Mouse (Mus musculus): ENCODE results near the gene Celf6. TPM values are rescaled to one million over a fixed set of nuclear protein-coding genes. Genes with fewer than 3 reads are reported as not detected.

Celf6 gene
- total and polyA plus RNA-seq, 3 experiments = not detected

GRCm38 (mm10) chr9:59589703-59590439 is 12.2 kb downstream of the Celf6 start:
- Histone ChIP-seq H3K79me2 (replicated peaks; ENCODE audit: control insufficient read depth, extremely low read depth, insufficient read depth, poor library complexity, severe bottlenecking) (no peaks in the 10 kb centered on the region), H3K27ac (ENCODE audit: insufficient read depth, low read depth) (no peak overlapping the region), H3K4me1 (ENCODE audit: control insufficient read depth in 1 of 2, insufficient read depth in 2 of 2) (peaks cover 4 to 8% of the 10 kb centered on the region in 2 experiments; a peak in 3 of 4 replicates), H3K9ac (ENCODE audit: insufficient read depth, low read depth) (no peak overlapping the region), H3K9me3 (replicated peaks; ENCODE audit: low read length) (no peaks in the 10 kb centered on the region), H3K27me3 (replicated peaks) (peaks cover 25% of the 10 kb centered on the region), H3K4me3 (replicated peaks in 1 of 3; ENCODE audit: low read depth in 2 of 3, low read length in 2 of 3, poor library complexity in 1 of 3) (no peak overlapping the region), H3K4me2 (ENCODE audit: insufficient read depth, low read depth, poor library complexity, severe bottlenecking) (no peak overlapping the region), H3K36me3 (replicated peaks in 1 of 2; ENCODE audit: control insufficient read depth in 1 of 2, insufficient read depth in 1 of 2, low read length in 1 of 2) (no peaks in the 10 kb centered on the region)
- dilution Hi-C loops (cut with MboI; ENCODE audit: extremely low pct_ligation_motif_present, extremely low pct_unique_long_range_greater_than_20kb, low sequenced_read_pairs) = no loop called here
- DNase-seq (ENCODE audit: extremely low read depth) = no peak
- no peak for TF ChIP-seq MAZ (IDR thresholded peaks at IDR 0.05; ENCODE audit: low read depth, low read length)
- TF ChIP-seq UBTF (IDR thresholded peaks at IDR 0.05; ENCODE audit: low read depth, low read length) = no peak
- TF ChIP-seq EP300 (IDR thresholded peaks at IDR 0.05; ENCODE audit: low read length) = no peak
- no peak for TF ChIP-seq ZKSCAN1 (IDR thresholded peaks at IDR 0.05; ENCODE audit: borderline replicate concordance, low read depth, low read length)
- TF ChIP-seq RAD21 (IDR thresholded peaks at IDR 0.05; ENCODE audit: low read depth, low read length) = no peak
- TF ChIP-seq JUND (conservative IDR thresholded peaks at IDR 0.05; ENCODE audit: low read depth, low read length) = no peak
- no peak for TF ChIP-seq ZMIZ1 (IDR thresholded peaks at IDR 0.05; ENCODE audit: low read depth, low read length)
- TF ChIP-seq ZC3H11A (IDR thresholded peaks at IDR 0.05; ENCODE audit: low read depth, low read length) = no peak
- no peak for TF ChIP-seq NRF1 (IDR thresholded peaks at IDR 0.05; ENCODE audit: low read depth, low read length)
- no peak for TF ChIP-seq MAX (IDR thresholded peaks at IDR 0.05; ENCODE audit: low read length)
- in situ Hi-C loops (cut with MboI; ENCODE audit: low pct_ligation_motif_present, low pct_unique_long_range_greater_than_20kb, low sequenced_read_pairs) = no loop called here

GRCm38 (mm10) chr9:59601661-59602060 is 23.9 kb downstream of the Celf6 start:
- TF ChIP-seq MXI1 (IDR thresholded peaks at IDR 0.05; ENCODE audit: low read depth, low read length) (no peak), TCF12 (IDR thresholded peaks at IDR 0.05; ENCODE audit: low read depth, low read length) (no peak), MEF2A (IDR thresholded peaks at IDR 0.05; ENCODE audit: borderline replicate concordance, low read depth, low read length) (no peak), TBP (conservative IDR thresholded peaks at IDR 0.05; ENCODE audit: low read depth, low read length) (no peak), BHLHE40 (IDR thresholded peaks at IDR 0.05; ENCODE audit: low read depth, low read length) (no peak), ZNF384 (IDR thresholded peaks at IDR 0.05; ENCODE audit: low read depth, low read length) (no peak), JUND (conservative IDR thresholded peaks at IDR 0.05; ENCODE audit: low read depth, low read length) (no peak), GABPA (IDR thresholded peaks at IDR 0.05; ENCODE audit: insufficient replicate concordance, low read depth, low read length) (no peak), POLR2AphosphoS2 (IDR thresholded peaks at IDR 0.05; ENCODE audit: low read depth, low read length) (no peak), ZMIZ1 (IDR thresholded peaks at IDR 0.05; ENCODE audit: low read depth, low read length) (no peak), RAD21 (IDR thresholded peaks at IDR 0.05; ENCODE audit: low read depth, low read length) (no peak), HCFC1 (IDR thresholded peaks at IDR 0.05; ENCODE audit: low read depth, low read length) (no peak), PAX5 (IDR thresholded peaks at IDR 0.05; ENCODE audit: low read length) (no peak), NRF1 (IDR thresholded peaks at IDR 0.05; ENCODE audit: low read depth, low read length) (no peak), RCOR1 (conservative IDR thresholded peaks at IDR 0.05; ENCODE audit: low read depth, low read length) (no peak), MAX (IDR thresholded peaks at IDR 0.05; ENCODE audit: low read length) (no peak), MAZ (IDR thresholded peaks at IDR 0.05; ENCODE audit: low read depth, low read length) (no peak), EP300 (IDR thresholded peaks at IDR 0.05; ENCODE audit: low read length) (no peak), ETS1 (conservative IDR thresholded peaks at IDR 0.05; ENCODE audit: low read depth, low read length) (no peak), USF1 (IDR thresholded peaks at IDR 0.05; ENCODE audit: low read depth, low read length) (no peak)
- in situ Hi-C loops (cut with MboI; ENCODE audit: low pct_ligation_motif_present, low pct_unique_long_range_greater_than_20kb, low sequenced_read_pairs) = no loop called here
- peaks cover 31% of the 10 kb centered on the region for H3K27me3 ChIP-seq (replicated peaks)

More at GRCm38 (mm10) chr9:59601661-59602060, 23.9 kb downstream of the Celf6 start:
- H3K9ac ChIP-seq (ENCODE audit: insufficient read depth, low read depth) = no peak overlapping the region
- no peaks in the 10 kb centered on the region for H3K9me3 ChIP-seq (replicated peaks; ENCODE audit: low read length)
- dilution Hi-C loops (cut with MboI; ENCODE audit: extremely low pct_ligation_motif_present, extremely low pct_unique_long_range_greater_than_20kb, low sequenced_read_pairs) = no loop called here
- no peak overlapping the region for H3K27ac ChIP-seq (ENCODE audit: insufficient read depth, low read depth)
- H3K4me1 ChIP-seq (ENCODE audit: control insufficient read depth in 1 of 2, insufficient read depth in 2 of 2) = peaks cover 0 to 5% of the 10 kb centered on the region in 2 experiments; a peak in 1 of 4 replicates
- H3K4me3 ChIP-seq (replicated peaks in 1 of 3; ENCODE audit: low read depth in 2 of 3, low read length in 2 of 3, poor library complexity in 1 of 3) = no peak overlapping the region
- H3K4me2 ChIP-seq (ENCODE audit: insufficient read depth, low read depth, poor library complexity, severe bottlenecking) = no peak overlapping the region
- no peak for DNase-seq (ENCODE audit: extremely low read depth)
- no peaks in the 10 kb centered on the region for H3K36me3 ChIP-seq (replicated peaks in 1 of 2; ENCODE audit: control insufficient read depth in 1 of 2, insufficient read depth in 1 of 2, low read length in 1 of 2)
- H3K79me2 ChIP-seq (replicated peaks; ENCODE audit: control insufficient read depth, extremely low read depth, insufficient read depth, poor library complexity, severe bottlenecking) = no peaks in the 10 kb centered on the region

All from CH12.LX (cell line).